Mouse (Mus musculus): Measurements from ENCODE around the gene Dzip1. TPM values are rescaled to one million over a fixed set of nuclear protein-coding genes. Genes with fewer than 3 reads are reported as not detected.

The Dzip1 gene
- polyA plus RNA-seq (2016; fragmentation: Nextera tagmentation; extraction: Ambion mirVana): 3.0 and 3.4 TPM in 2 replicates

DNA sequence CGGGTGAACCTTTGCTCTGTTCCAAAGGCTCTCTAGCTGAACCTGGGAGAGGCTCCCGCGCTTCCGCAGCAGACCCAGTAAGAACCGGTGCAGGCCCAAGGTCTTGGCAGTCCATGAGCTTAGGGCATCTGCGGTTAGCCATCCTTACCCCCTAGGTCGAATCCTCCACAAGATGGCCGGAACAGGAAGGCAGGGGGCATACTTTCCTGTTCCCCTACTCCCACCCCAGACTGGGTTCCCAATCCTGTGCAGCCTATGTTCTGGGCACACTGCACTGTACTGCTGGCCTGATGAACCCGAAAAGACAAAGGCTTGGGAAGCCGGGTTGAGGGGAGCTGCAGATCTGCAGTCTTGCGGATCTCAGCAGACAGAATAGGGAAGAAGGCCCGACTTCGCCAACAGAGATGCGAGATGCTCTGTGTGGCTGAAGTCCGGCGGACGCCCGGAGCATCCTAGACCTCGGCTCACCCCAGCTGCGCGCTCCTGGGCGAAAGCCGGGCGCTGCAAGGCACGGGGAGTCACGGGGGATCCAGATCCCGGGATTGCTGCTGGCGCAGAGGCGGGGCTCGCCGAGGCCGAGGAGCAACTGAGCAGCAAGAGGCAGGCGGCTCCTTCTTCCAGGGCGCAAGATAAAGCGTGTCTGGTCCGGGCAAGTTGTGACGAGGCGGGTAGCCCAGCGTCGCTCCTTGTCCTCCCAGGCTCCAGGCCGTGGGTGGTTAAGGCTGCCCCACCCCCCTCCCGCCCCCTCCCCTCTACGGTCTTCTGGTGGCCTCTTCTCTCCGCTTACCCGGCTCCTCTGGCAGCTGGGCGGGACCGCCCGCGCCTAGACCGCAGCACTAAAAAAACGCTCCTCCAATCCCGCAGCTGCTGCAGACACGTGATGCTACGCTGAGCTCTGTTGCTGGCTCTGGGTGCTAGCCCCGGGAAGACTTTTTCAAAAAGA lies at the start of gene Dzip1:
Dzip1 (minus strand) TSS at position 788 of the 943 bp plus-strand sequence.
- Histone ChIP-seq H3K27me3 (replicated peaks) (peaks cover 88% of the 10 kb centered on the region), H3K9me3 (replicated peaks) (no peaks in the 10 kb centered on the region), H3K27ac (no peak within 1 kb of the TSS), H3K4me1 (peaks cover 11% of the 10 kb centered on the region), H3K9ac (0 out of 2 replicates have a peak within 1 kb of the TSS, but pooled peaks have one; percentile 9), H3K36me3 (no peaks in the 10 kb centered on the region), H3K4me3 (peak within 1 kb of the TSS; percentile 43), H3K4me2 (peak within 1 kb of the TSS; percentile 58)
- peak; percentile 38 for ATAC-seq
- WGBS (ENCODE audit: insufficient replicate concordance): under 1% methylated on average over 55 of the region's 55 CpGs

GRCm38 (mm10) chr14:118972268-118972667 lies 47.0 kb upstream of the Dzip1 start:
- Histone ChIP-seq H3K9ac (no peak overlapping the region), H3K36me3 (peaks cover 98% of the 10 kb centered on the region), H3K4me2 (no peak overlapping the region), H3K9me3 (replicated peaks) (no peaks in the 10 kb centered on the region), H3K4me1 (no peaks in the 10 kb centered on the region), H3K4me3 (no peak overlapping the region), H3K27ac (no peak overlapping the region), H3K27me3 (replicated peaks) (no peaks in the 10 kb centered on the region)
- WGBS (ENCODE audit: insufficient replicate concordance): 86% methylated on average over 6 of the region's 6 CpGs
- ATAC-seq: no peak

DNA sequence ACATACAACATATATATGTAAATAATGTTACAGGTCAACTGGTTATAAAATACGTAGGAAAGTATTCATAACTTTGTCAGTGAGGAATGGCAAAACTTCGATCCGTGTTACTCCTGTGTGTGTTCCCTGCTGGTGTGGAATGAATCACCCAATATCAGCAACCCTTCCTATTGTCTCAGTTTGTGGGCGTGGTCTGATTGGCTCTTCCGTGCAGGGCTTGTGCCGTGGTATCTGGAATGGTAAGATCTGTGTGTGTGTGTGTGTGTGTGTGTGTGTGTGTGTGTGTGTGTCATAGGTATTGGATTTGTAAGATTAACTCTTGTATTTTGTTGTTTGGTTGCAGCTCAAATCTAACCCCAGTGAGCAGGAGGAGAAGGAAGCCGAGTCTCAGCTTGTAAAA lies 42.4 kb upstream of the Dzip1 start:
- no peak overlapping the region for H3K27ac ChIP-seq
- no peaks in the 10 kb centered on the region for H3K27me3 ChIP-seq (replicated peaks)
- no peaks in the 10 kb centered on the region for H3K4me1 ChIP-seq
- H3K9me3 ChIP-seq (replicated peaks): no peaks in the 10 kb centered on the region
- 75% methylated on average over 7 of the region's 7 CpGs for WGBS (ENCODE audit: insufficient replicate concordance)
- no peak for ATAC-seq
- H3K9ac ChIP-seq: no peak overlapping the region
- no peak overlapping the region for H3K4me2 ChIP-seq
- peaks cover 58% of the 10 kb centered on the region for H3K36me3 ChIP-seq
- H3K4me3 ChIP-seq: no peak overlapping the region

DNA sequence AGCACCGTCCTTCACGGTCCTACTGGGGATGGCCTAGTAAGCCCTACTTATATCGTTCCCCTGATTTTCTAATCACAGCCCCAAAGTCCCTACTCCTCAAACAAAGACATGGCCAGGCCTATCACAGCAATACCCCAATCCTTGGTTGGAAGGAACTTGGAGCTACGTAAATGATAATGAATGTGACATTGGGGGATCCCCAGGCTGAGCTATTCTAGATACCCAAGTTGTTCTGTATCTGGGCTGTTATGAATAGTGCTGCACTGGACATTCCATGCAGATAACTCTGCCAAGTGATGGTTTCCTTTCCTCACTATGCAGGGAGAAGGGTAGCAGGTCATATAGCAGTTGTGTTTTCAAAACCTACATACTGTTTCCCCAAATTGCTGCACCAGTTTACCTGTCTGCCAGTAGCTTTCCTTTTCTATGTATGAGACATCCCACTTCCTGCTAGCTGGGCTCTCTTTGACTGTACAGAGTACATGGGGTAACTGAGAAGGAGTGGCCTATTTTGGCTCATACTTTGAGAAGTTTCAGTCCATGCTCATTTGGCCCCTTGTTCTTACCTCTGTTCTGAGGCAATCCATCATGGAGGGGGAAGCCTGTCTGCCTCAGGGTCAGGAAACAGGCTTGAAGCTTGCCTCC lies 40.2 kb upstream of the Dzip1 start:
- no peaks in the 10 kb centered on the region for H3K4me1 ChIP-seq
- no peak overlapping the region for H3K9ac ChIP-seq
- no peak for ATAC-seq
- H3K4me3 ChIP-seq: no peak overlapping the region
- H3K27ac ChIP-seq: no peak overlapping the region
- peaks cover 57% of the 10 kb centered on the region for H3K36me3 ChIP-seq
- no peaks in the 10 kb centered on the region for H3K9me3 ChIP-seq (replicated peaks)
- no peaks in the 10 kb centered on the region for H3K27me3 ChIP-seq (replicated peaks)
- no peak overlapping the region for H3K4me2 ChIP-seq
- WGBS (ENCODE audit: insufficient replicate concordance): 82% methylated on average over 4 of the region's 4 CpGs

DNA sequence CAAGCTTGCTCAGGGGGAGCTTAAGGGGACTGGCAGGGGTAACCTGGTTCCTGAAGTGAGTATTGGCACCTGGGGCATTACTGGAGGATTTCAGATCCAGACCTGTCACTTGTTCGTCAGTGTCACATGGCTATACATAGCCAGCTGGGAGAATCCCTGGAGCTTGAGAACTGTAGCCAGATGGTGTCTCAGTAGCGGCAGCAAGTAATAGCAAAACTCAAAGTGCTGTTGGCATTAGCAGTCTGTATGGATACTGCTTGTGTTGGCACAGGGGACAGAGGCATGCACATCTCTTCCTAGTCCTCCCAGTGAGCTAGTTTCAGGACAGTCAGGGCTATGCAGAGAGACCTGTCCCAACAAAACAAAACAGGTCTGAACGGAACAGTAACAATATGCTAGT lies 32.8 kb upstream of the Dzip1 start:
- no peaks in the 10 kb centered on the region for H3K4me1 ChIP-seq
- H3K27ac ChIP-seq: no peak overlapping the region
- ATAC-seq: no peak
- H3K4me3 ChIP-seq: no peak overlapping the region
- H3K36me3 ChIP-seq: peaks cover 82% of the 10 kb centered on the region
- 86% methylated on average over 3 of the region's 3 CpGs for WGBS (ENCODE audit: insufficient replicate concordance)
- H3K4me2 ChIP-seq: no peak overlapping the region
- no peaks in the 10 kb centered on the region for H3K27me3 ChIP-seq (replicated peaks)
- H3K9me3 ChIP-seq (replicated peaks): no peaks in the 10 kb centered on the region
- H3K9ac ChIP-seq: no peak overlapping the region

- no peaks in the 10 kb centered on the region for H3K27me3 ChIP-seq (replicated peaks)
- H3K4me1 ChIP-seq: 0 out of 2 replicates have a peak, but pooled peaks cover 5% of the 10 kb centered on the region
- H3K27ac ChIP-seq: no peak overlapping the region
- no peak for ATAC-seq
- H3K9me3 ChIP-seq (replicated peaks): no peaks in the 10 kb centered on the region
- no peak overlapping the region for H3K4me2 ChIP-seq
- H3K4me3 ChIP-seq: no peak overlapping the region
- peaks cover 31% of the 10 kb centered on the region for H3K36me3 ChIP-seq
- H3K9ac ChIP-seq: no peak overlapping the region
- 89% methylated on average over 9 of the region's 9 CpGs for WGBS (ENCODE audit: insufficient replicate concordance)
Measured at GRCm38 (mm10) chr14:118951912-118952583, 26.8 kb upstream of the Dzip1 start.

- no peak overlapping the region for H3K9ac ChIP-seq
- peaks cover 10% of the 10 kb centered on the region for H3K36me3 ChIP-seq
- no peaks in the 10 kb centered on the region for H3K27me3 ChIP-seq (replicated peaks)
- 81% methylated on average over 1 of the region's 1 CpGs for WGBS (ENCODE audit: insufficient replicate concordance)
- no peak for ATAC-seq
- H3K9me3 ChIP-seq (replicated peaks): no peaks in the 10 kb centered on the region
- peaks cover 17% of the 10 kb centered on the region; the same call in 1 of the 2 replicates for H3K4me1 ChIP-seq
- H3K4me3 ChIP-seq: no peak overlapping the region
- no peak overlapping the region for H3K4me2 ChIP-seq
- no peak overlapping the region for H3K27ac ChIP-seq
Measured at GRCm38 (mm10) chr14:118948841-118949240, 23.6 kb upstream of the Dzip1 start.

- no peaks in the 10 kb centered on the region for H3K27me3 ChIP-seq (replicated peaks)
- peaks cover 35% of the 10 kb centered on the region for H3K4me1 ChIP-seq
- no peak for ATAC-seq
- H3K9me3 ChIP-seq (replicated peaks): no peaks in the 10 kb centered on the region
- H3K27ac ChIP-seq: no peak overlapping the region
- no peak overlapping the region for H3K4me3 ChIP-seq
- H3K36me3 ChIP-seq: no peaks in the 10 kb centered on the region
- no peak overlapping the region for H3K4me2 ChIP-seq
- no peak overlapping the region for H3K9ac ChIP-seq
- 52% methylated on average over 2 of the region's 2 CpGs for WGBS (ENCODE audit: insufficient replicate concordance)
Measured at GRCm38 (mm10) chr14:118944702-118945101, 19.4 kb upstream of the Dzip1 start.

- H3K27me3 ChIP-seq (replicated peaks): no peaks in the 10 kb centered on the region
- no peak overlapping the region for H3K9ac ChIP-seq
- no peak overlapping the region; the same call in 1 of the 2 replicates for H3K27ac ChIP-seq
- ATAC-seq: no peak
- no peak overlapping the region for H3K4me2 ChIP-seq
- peaks cover 52% of the 10 kb centered on the region for H3K4me1 ChIP-seq
- no peaks in the 10 kb centered on the region for H3K9me3 ChIP-seq (replicated peaks)
- no peak overlapping the region for H3K4me3 ChIP-seq
- H3K36me3 ChIP-seq: no peaks in the 10 kb centered on the region
- 67% methylated on average over 12 of the region's 12 CpGs for WGBS (ENCODE audit: insufficient replicate concordance)
Measured at GRCm38 (mm10) chr14:118942076-118942475, 16.8 kb upstream of the Dzip1 start.

- H3K9me3 ChIP-seq (replicated peaks): no peaks in the 10 kb centered on the region
- H3K4me2 ChIP-seq: no peak overlapping the region
- 81% methylated on average over 4 of the region's 4 CpGs for WGBS (ENCODE audit: insufficient replicate concordance)
- H3K27me3 ChIP-seq (replicated peaks): no peaks in the 10 kb centered on the region
- no peak overlapping the region for H3K4me3 ChIP-seq
- no peak overlapping the region for H3K27ac ChIP-seq
- no peak overlapping the region for H3K9ac ChIP-seq
- H3K4me1 ChIP-seq: peaks cover 60% of the 10 kb centered on the region
- no peaks in the 10 kb centered on the region for H3K36me3 ChIP-seq
- ATAC-seq: no peak
Measured at GRCm38 (mm10) chr14:118940796-118941495, 15.7 kb upstream of the Dzip1 start.

GRCm38 (mm10) chr14:118938551-118938950 lies 13.3 kb upstream of the Dzip1 start:
- H3K27ac ChIP-seq: peak overlapping the region; percentile 91
- no peaks in the 10 kb centered on the region for H3K27me3 ChIP-seq (replicated peaks)
- H3K36me3 ChIP-seq: no peaks in the 10 kb centered on the region
- peaks cover 48% of the 10 kb centered on the region for H3K4me1 ChIP-seq
- peak overlapping the region; percentile 99 for H3K9ac ChIP-seq
- peak overlapping the region; percentile 92 for H3K4me2 ChIP-seq
- no peaks in the 10 kb centered on the region for H3K9me3 ChIP-seq (replicated peaks)
- no peak for ATAC-seq
- 4% methylated on average over 7 of the region's 7 CpGs for WGBS (ENCODE audit: insufficient replicate concordance)
- H3K4me3 ChIP-seq: peak overlapping the region; percentile 97

All from liver, embryonic 12.5 days (tissue).